Mouse (Mus musculus) testis, adult 2 months (tissue): ENCODE data around the gene Arhgap15. TPM values are rescaled to one million over a fixed set of nuclear protein-coding genes. Genes with fewer than 3 reads are reported as not detected.

Experiments
- H3K27ac ChIP-seq: fragments of 200-500 bp; 2 replicates; pipeline ENCODE4 v1.5.1; 2012; ENCODE audit warnings: low read depth, low read length; ENCODE audit not compliant: control insufficient read depth, insufficient read depth
- H3K27me3 ChIP-seq: fragments of 200-500 bp; 2 replicates; pipeline ENCODE4 v1.6.1; 2012; ENCODE audit warnings: mild to moderate bottlenecking, low read length, moderate library complexity; ENCODE audit not compliant: control insufficient read depth, insufficient read depth
- H3K36me3 ChIP-seq: fragments of 200-500 bp; 2 replicates; pipeline ENCODE4 v1.6.1; 2012; ENCODE audit warnings: mild to moderate bottlenecking, low read length; ENCODE audit not compliant: control insufficient read depth, insufficient read depth
- H3K4me1 ChIP-seq: fragments of 200-500 bp; 2 replicates; pipeline ENCODE4 v1.6.1; 2012; ENCODE audit warnings: low read length; ENCODE audit not compliant: control insufficient read depth, insufficient read depth
- H3K4me3 ChIP-seq: fragments of 200-500 bp; 2 replicates; pipeline ENCODE4 v1.5.1; 2012; ENCODE audit warnings: low read depth, mild to moderate bottlenecking, low read length, moderate library complexity, mixed read lengths; ENCODE audit not compliant: control insufficient read depth
- CTCF ChIP-seq: fragments of 200-500 bp; IDR thresholded peaks from 2 replicates; pipeline ENCODE4 v1.5.1; 2012; ENCODE audit warnings: low read depth, mild to moderate bottlenecking, inconsistent platforms, low read length, moderate library complexity; ENCODE audit not compliant: control insufficient read depth, insufficient read depth, insufficient replicate concordance
- POLR2A ChIP-seq: fragments of 200-500 bp; IDR thresholded peaks from 2 replicates; pipeline ENCODE4 v1.6.1; 2012; ENCODE audit warnings: low read depth, mild to moderate bottlenecking, inconsistent platforms, low read length, moderate library complexity; ENCODE audit not compliant: control insufficient read depth
- polyA plus RNA-seq: library from polyadenylated mRNA; depleted of rRNA; stranded (reverse); fragments of >200 nt; gene quantifications from 2 replicates; pipeline ENCODE4 v1.2.3, GENCODE M21; 2012

The Arhgap15 gene
- polyA plus RNA-seq, 1 experiment = 0.43 TPM

GRCm38 (mm10) chr2:44304261-44304970 is 555.8 kb downstream of the Arhgap15 start:
- Histone ChIP-seq H3K36me3 (no peaks in the 10 kb centered on the region), H3K27me3 (no peaks in the 10 kb centered on the region), H3K4me1 (no peaks in the 10 kb centered on the region), H3K4me3 (no peak overlapping the region), H3K27ac (no peak overlapping the region)
- no peak for TF ChIP-seq CTCF
- no peak for TF ChIP-seq POLR2A

GRCm38 (mm10) chr2:44304971-44305808 is 556.6 kb downstream of the Arhgap15 start:
- Histone ChIP-seq H3K36me3 (no peaks in the 10 kb centered on the region), H3K4me3 (no peak overlapping the region), H3K27me3 (no peaks in the 10 kb centered on the region), H3K27ac (no peak overlapping the region), H3K4me1 (no peaks in the 10 kb centered on the region)
- TF ChIP-seq CTCF = no peak
- TF ChIP-seq POLR2A = no peak

DNA sequence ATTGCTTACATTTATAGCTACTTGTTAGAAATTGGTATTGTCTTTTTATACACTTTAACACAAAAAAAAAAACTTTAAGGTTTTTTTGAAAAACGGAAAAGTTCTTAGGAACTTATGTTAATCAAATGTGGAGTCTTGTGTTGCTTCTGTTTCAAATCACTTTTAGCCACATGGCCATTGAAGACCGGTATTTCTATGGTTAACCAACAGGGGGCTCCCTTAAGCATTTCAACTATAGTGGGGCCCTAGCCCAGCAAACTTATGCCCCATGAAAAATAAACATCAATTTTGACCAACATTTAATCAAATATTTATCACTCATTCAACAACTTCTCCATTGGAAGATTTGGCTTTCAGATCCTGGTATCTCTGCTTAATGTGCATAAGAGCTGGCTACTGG is 557.5 kb downstream of the Arhgap15 start:
- Histone ChIP-seq H3K27ac (no peak overlapping the region), H3K4me3 (no peak overlapping the region), H3K27me3 (no peaks in the 10 kb centered on the region), H3K4me1 (no peaks in the 10 kb centered on the region), H3K36me3 (no peaks in the 10 kb centered on the region)
- TF ChIP-seq POLR2A (no peak), CTCF (no peak)

DNA sequence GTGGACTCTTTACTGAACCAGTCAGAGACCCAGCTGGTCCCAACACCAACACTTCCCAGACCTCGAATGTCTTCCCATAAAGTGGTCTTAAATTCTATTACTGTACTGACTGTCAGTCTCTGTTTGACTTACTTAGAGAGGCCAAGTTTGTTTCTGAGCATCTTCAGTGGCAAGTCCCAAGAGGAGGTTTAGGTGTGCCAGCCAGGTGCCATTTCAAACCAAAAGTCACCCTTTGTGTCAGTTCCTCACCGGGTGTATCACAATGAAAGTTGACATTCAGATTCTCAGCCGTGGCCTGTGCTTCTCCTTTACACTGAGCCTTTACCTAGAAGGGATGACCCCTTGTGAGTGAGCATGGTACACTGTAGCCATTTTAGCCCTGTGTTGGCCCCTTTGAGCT is 560.5 kb downstream of the Arhgap15 start:
- TF ChIP-seq CTCF = no peak
- TF ChIP-seq POLR2A = no peak
- Histone ChIP-seq H3K4me3 (no peak overlapping the region), H3K4me1 (peaks cover 2% of the 10 kb centered on the region; the same call in 1 of the 2 replicates), H3K27me3 (no peaks in the 10 kb centered on the region), H3K36me3 (no peaks in the 10 kb centered on the region), H3K27ac (no peak overlapping the region)

DNA sequence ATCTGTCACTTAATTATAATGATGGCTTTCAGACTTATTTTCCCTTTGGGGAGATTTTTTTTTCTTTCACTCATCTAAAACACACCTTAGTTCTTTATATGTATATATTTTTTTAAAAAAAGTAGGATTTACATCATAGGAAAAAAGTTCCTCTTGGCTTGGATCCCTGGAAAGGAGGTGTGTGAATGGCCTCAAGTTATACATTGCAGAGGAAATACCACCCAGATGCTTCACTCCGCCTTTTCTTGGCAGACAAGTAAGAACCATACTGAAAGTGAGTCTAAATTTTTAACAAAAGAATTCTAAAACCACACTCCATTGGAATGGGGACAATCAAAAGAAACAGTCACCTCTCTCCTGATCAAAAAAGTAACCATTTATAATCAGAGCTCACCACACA is 560.9 kb downstream of the Arhgap15 start:
- Histone ChIP-seq H3K4me3 (no peak overlapping the region), H3K36me3 (no peaks in the 10 kb centered on the region)
- no peak for TF ChIP-seq CTCF
- no peak for TF ChIP-seq POLR2A

GRCm38 (mm10) chr2:44310095-44310748 is 561.6 kb downstream of the Arhgap15 start:
- no peak overlapping the region for H3K27ac ChIP-seq
- H3K4me3 ChIP-seq = no peak overlapping the region
- TF ChIP-seq POLR2A (no peak), CTCF (no peak)
- H3K36me3 ChIP-seq = no peaks in the 10 kb centered on the region
- peaks cover 2% of the 10 kb centered on the region; the same call in 1 of the 2 replicates for H3K4me1 ChIP-seq
- H3K27me3 ChIP-seq = no peaks in the 10 kb centered on the region

More for the DNA sequence above, 560.9 kb downstream of the Arhgap15 start:
- no peaks in the 10 kb centered on the region for H3K27me3 ChIP-seq
- H3K27ac ChIP-seq = no peak overlapping the region
- H3K4me1 ChIP-seq = peaks cover 2% of the 10 kb centered on the region; the same call in 1 of the 2 replicates

- TF ChIP-seq POLR2A (no peak), CTCF (no peak)
- Histone ChIP-seq H3K27me3 (no peaks in the 10 kb centered on the region), H3K36me3 (no peaks in the 10 kb centered on the region), H3K4me3 (no peak overlapping the region), H3K27ac (no peak overlapping the region), H3K4me1 (peaks cover 2% of the 10 kb centered on the region; the same call in 1 of the 2 replicates)
Measured at GRCm38 (mm10) chr2:44311216-44311615, 562.6 kb downstream of the Arhgap15 start.
